Mouse (Mus musculus): ENCODE measurements at regions not wholly inside any gene's neighbourhood (a gene's known extent, or its start where the extent isn't known, plus 50 kb on each side); places are given as distances from the start of the nearest gene placed in this dataset.

- no peak for DNase-seq (ENCODE audit: low spot score in 2 of 2)
Measured at GRCm38 (mm10) chr7:70117930-70118922, 248.3 kb downstream of the Nr2f2 start.

- no peak for DNase-seq (ENCODE audit: low spot score in 2 of 2)
Measured at GRCm38 (mm10) chr7:70109013-70109412, 257.5 kb downstream of the Nr2f2 start.

- no peak for DNase-seq (ENCODE audit: low spot score in 2 of 2)
Measured at GRCm38 (mm10) chr7:70105024-70105423, 261.5 kb downstream of the Nr2f2 start.

- DNase-seq (ENCODE audit: low spot score in 2 of 2): no peak
Measured at GRCm38 (mm10) chr7:70104486-70104885, 262.0 kb downstream of the Nr2f2 start.

GRCm38 (mm10) chr7:70103680-70104079 is 262.9 kb downstream of the Nr2f2 start:
- no peak for DNase-seq (ENCODE audit: low spot score in 2 of 2)

- DNase-seq (ENCODE audit: low spot score in 2 of 2): no peak
Measured at GRCm38 (mm10) chr7:70099001-70099400, 267.5 kb downstream of the Nr2f2 start.

GRCm38 (mm10) chr7:70093916-70094784 is 272.4 kb downstream of the Nr2f2 start:
- no peak for DNase-seq (ENCODE audit: low spot score in 2 of 2)

- no peak for DNase-seq (ENCODE audit: low spot score in 2 of 2)
Measured at GRCm38 (mm10) chr7:70092089-70092488, 274.4 kb downstream of the Nr2f2 start.

GRCm38 (mm10) chr7:70089121-70089520 is 277.4 kb downstream of the Nr2f2 start:
- no peak for DNase-seq (ENCODE audit: low spot score in 2 of 2)

GRCm38 (mm10) chr7:70069662-70070061 is 296.9 kb downstream of the Nr2f2 start:
- DNase-seq (ENCODE audit: low spot score in 2 of 2): no peak

- no peak for DNase-seq (ENCODE audit: low spot score in 2 of 2)
Measured at GRCm38 (mm10) chr7:70067828-70068719, 298.5 kb downstream of the Nr2f2 start.

- DNase-seq (ENCODE audit: low spot score in 2 of 2): no peak
Measured at GRCm38 (mm10) chr7:70067071-70067470, 299.5 kb downstream of the Nr2f2 start.

GRCm38 (mm10) chr7:70066448-70066847 is 300.1 kb downstream of the Nr2f2 start:
- no peak for DNase-seq (ENCODE audit: low spot score in 2 of 2)

- DNase-seq (ENCODE audit: low spot score in 2 of 2): no peak
Measured at GRCm38 (mm10) chr7:70065471-70066130, 300.9 kb downstream of the Nr2f2 start.

GRCm38 (mm10) chr7:70047415-70047753 is 319.2 kb downstream of the Nr2f2 start:
- DNase-seq (ENCODE audit: low spot score in 2 of 2): no peak

- no peak for DNase-seq (ENCODE audit: low spot score in 2 of 2)
Measured at GRCm38 (mm10) chr7:70046691-70047414, 319.7 kb downstream of the Nr2f2 start.

GRCm38 (mm10) chr7:70037011-70037410 is 329.5 kb downstream of the Nr2f2 start:
- DNase-seq (ENCODE audit: low spot score in 2 of 2): no peak

GRCm38 (mm10) chr7:70032857-70033256 is 333.7 kb downstream of the Nr2f2 start:
- no peak for DNase-seq (ENCODE audit: low spot score in 2 of 2)

- DNase-seq (ENCODE audit: low spot score in 2 of 2): no peak
Measured at GRCm38 (mm10) chr7:70029311-70029710, 337.2 kb downstream of the Nr2f2 start.

- no peak for DNase-seq (ENCODE audit: low spot score in 2 of 2)
Measured at GRCm38 (mm10) chr7:70025527-70025926, 341.0 kb downstream of the Nr2f2 start.
